Mouse (Mus musculus): ENCODE data around the gene Akap7. TPM values are rescaled to one million over a fixed set of nuclear protein-coding genes. Genes with fewer than 3 reads are reported as not detected.

The Akap7 gene
- polyA plus RNA-seq, 1 experiment = 64.2 TPM

DNA sequence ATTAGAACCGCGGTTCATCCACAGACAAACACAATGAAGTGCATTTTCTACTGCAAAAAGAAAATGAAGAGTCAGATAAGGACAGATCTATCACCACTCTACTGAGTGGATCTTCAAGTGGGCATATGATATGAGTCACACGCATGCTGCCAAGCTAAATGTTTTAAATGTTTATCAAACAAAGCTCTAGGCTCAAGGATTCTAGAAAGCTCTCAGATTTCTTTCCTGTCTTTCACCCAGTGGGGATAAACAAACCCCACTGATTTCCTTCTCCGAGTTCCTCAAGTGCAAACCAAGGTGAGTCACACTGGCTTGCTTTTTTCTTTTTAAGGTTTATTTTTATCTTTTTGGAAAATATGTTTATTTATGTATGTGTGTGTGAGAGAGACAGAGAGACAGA lies 94.0 kb downstream of the Akap7 start:
- 85% methylated on average over 4 of the region's 4 CpGs for WGBS
- Histone ChIP-seq H3K4me1 (ENCODE audit: control insufficient read depth, insufficient read depth, low read length) (no peaks in the 10 kb centered on the region), H3K27ac (ENCODE audit: control insufficient read depth, insufficient read depth, low read depth, low read length, poor library complexity) (no peak overlapping the region), H3K4me3 (replicated peaks; ENCODE audit: control insufficient read depth, low read depth, low read length) (no peak overlapping the region)
- no peak for TF ChIP-seq POLR2A (IDR thresholded peaks at IDR 0.05; ENCODE audit: borderline replicate concordance, control insufficient read depth, low read depth, low read length)
- no peak for TF ChIP-seq CTCF (IDR thresholded peaks at IDR 0.05; ENCODE audit: control insufficient read depth, insufficient read depth, low read length)

GRCm38 (mm10) chr10:25208619-25209018 lies 99.1 kb downstream of the Akap7 start:
- WGBS = 85% methylated on average over 7 of the region's 7 CpGs
- Histone ChIP-seq H3K4me1 (ENCODE audit: control insufficient read depth, insufficient read depth, low read length) (no peaks in the 10 kb centered on the region), H3K4me3 (replicated peaks; ENCODE audit: control insufficient read depth, low read depth, low read length) (no peak overlapping the region), H3K27ac (ENCODE audit: control insufficient read depth, insufficient read depth, low read depth, low read length, poor library complexity) (no peak overlapping the region)
- TF ChIP-seq POLR2A (IDR thresholded peaks at IDR 0.05; ENCODE audit: borderline replicate concordance, control insufficient read depth, low read depth, low read length) (no peak), CTCF (IDR thresholded peaks at IDR 0.05; ENCODE audit: control insufficient read depth, insufficient read depth, low read length) (no peak)

DNA sequence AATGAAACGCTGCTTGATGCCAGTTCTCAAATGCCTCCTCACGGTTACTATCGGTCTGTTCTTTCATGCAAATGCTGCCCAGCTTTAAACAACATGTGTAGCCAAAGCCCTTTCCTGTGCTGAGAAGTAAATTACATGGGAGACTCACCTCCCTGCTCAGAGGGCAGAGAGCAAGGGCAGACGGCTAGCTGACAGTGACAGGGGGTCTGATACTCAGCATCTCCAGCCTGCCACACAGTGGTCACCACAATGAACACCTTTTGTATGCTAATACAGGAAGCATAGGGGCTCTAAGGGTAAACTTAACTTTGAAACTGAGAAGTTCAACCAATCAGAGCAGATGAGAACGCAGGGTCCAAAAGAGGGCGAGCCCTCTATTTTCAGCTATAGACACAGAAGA lies 99.8 kb downstream of the Akap7 start:
- H3K4me3 ChIP-seq (replicated peaks; ENCODE audit: control insufficient read depth, low read depth, low read length) = no peak overlapping the region
- no peaks in the 10 kb centered on the region for H3K4me1 ChIP-seq (ENCODE audit: control insufficient read depth, insufficient read depth, low read length)
- TF ChIP-seq CTCF (IDR thresholded peaks at IDR 0.05; ENCODE audit: control insufficient read depth, insufficient read depth, low read length) (0 out of 2 replicates have a peak, but pooled peaks have one; percentile 5), POLR2A (IDR thresholded peaks at IDR 0.05; ENCODE audit: borderline replicate concordance, control insufficient read depth, low read depth, low read length) (no peak)
- H3K27ac ChIP-seq (ENCODE audit: control insufficient read depth, insufficient read depth, low read depth, low read length, poor library complexity) = no peak overlapping the region
- 69% methylated on average over 6 of the region's 6 CpGs for WGBS

- no peaks in the 10 kb centered on the region for H3K4me1 ChIP-seq (ENCODE audit: control insufficient read depth, insufficient read depth, low read length)
- no peak for TF ChIP-seq CTCF (IDR thresholded peaks at IDR 0.05; ENCODE audit: control insufficient read depth, insufficient read depth, low read length)
- TF ChIP-seq POLR2A (IDR thresholded peaks at IDR 0.05; ENCODE audit: borderline replicate concordance, control insufficient read depth, low read depth, low read length) = no peak
- H3K4me3 ChIP-seq (replicated peaks; ENCODE audit: control insufficient read depth, low read depth, low read length) = no peak overlapping the region
- WGBS = 46% methylated on average over 7 of the region's 7 CpGs
- no peak overlapping the region for H3K27ac ChIP-seq (ENCODE audit: control insufficient read depth, insufficient read depth, low read depth, low read length, poor library complexity)
Observed at GRCm38 (mm10) chr10:25200691-25201090, 107.0 kb downstream of the Akap7 start.

DNA sequence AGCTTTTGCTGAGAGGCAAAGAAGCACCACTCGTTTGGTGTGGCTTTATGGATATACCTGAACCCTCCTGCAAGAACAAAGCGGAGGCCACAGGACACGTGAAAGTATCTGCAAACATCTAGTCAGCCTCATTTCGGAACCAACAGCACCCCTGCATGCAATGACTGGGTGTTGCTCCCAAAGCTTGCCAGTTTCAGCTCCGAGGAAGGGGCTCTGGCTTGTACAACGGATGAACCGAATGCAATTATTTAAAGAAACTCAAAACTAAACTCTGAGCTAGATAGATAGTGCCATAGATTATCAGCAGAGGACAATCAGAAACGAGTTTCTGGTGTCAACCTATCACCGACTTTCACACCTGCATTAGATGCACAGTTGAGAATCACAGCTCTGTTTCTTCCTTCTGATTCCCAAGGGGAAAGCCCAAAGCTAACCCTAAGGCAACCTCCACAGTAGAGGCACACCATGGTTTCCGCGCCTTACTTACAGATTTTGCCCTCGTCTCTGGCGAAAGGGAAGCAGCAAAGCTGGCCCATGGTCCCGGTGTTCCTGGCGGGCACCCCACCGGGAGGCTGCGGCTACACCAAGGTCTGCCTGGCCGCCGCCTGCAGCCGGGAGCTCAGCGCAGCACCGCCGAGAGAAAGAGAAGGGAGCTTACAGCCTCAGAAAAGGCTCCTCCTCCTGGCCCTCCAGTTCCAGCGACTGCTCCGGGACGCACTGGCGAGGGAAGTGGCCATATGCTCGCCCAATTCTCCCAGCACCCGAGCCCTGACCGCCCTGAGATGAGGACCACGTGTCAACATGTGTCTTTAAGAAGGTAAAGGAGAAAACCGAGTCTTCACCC lies 107.9 kb downstream of the Akap7 start:
- WGBS = 13% methylated on average over 32 of the region's 32 CpGs

GRCm38 (mm10) chr10:25198575-25198974 lies 109.1 kb downstream of the Akap7 start:
- Histone ChIP-seq H3K4me1 (ENCODE audit: control insufficient read depth, insufficient read depth, low read length) (no peaks in the 10 kb centered on the region), H3K27ac (ENCODE audit: control insufficient read depth, insufficient read depth, low read depth, low read length, poor library complexity) (no peak overlapping the region), H3K4me3 (replicated peaks; ENCODE audit: control insufficient read depth, low read depth, low read length) (no peak overlapping the region)
- TF ChIP-seq POLR2A (IDR thresholded peaks at IDR 0.05; ENCODE audit: borderline replicate concordance, control insufficient read depth, low read depth, low read length) (no peak), CTCF (IDR thresholded peaks at IDR 0.05; ENCODE audit: control insufficient read depth, insufficient read depth, low read length) (no peak)
- 50% methylated on average over 12 of the region's 12 CpGs for WGBS

More for the DNA sequence above, 107.9 kb downstream of the Akap7 start:
- Histone ChIP-seq H3K27ac (ENCODE audit: control insufficient read depth, insufficient read depth, low read depth, low read length, poor library complexity) (no peak overlapping the region), H3K4me3 (replicated peaks; ENCODE audit: control insufficient read depth, low read depth, low read length) (peak overlapping the region; percentile 24), H3K4me1 (ENCODE audit: control insufficient read depth, insufficient read depth, low read length) (no peaks in the 10 kb centered on the region)
- TF ChIP-seq CTCF (IDR thresholded peaks at IDR 0.05; ENCODE audit: control insufficient read depth, insufficient read depth, low read length) (no peak), POLR2A (IDR thresholded peaks at IDR 0.05; ENCODE audit: borderline replicate concordance, control insufficient read depth, low read depth, low read length) (no peak)

DNA sequence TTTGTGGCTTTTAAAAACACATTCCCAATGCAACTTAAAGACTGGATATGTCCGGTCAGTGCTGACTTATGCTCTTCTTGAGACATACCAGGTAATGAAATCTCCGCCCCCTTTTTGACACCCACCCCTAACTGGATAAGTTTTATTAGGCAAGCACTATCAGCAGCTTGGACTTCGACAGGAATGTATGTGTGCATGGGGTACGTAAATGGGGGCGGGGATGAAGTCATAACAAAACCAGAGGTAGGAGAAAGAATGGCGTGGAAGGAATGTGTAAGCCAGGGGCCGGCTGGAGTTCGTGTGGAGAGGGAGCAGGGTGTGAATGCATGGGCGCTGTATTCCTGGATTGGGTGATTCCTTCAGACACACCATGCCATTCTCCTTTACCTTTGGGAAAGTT lies 109.6 kb downstream of the Akap7 start:
- Histone ChIP-seq H3K27ac (ENCODE audit: control insufficient read depth, insufficient read depth, low read depth, low read length, poor library complexity) (no peak overlapping the region), H3K4me1 (ENCODE audit: control insufficient read depth, insufficient read depth, low read length) (no peaks in the 10 kb centered on the region), H3K4me3 (replicated peaks; ENCODE audit: control insufficient read depth, low read depth, low read length) (no peak overlapping the region)
- TF ChIP-seq POLR2A (IDR thresholded peaks at IDR 0.05; ENCODE audit: borderline replicate concordance, control insufficient read depth, low read depth, low read length) = no peak
- no peak for TF ChIP-seq CTCF (IDR thresholded peaks at IDR 0.05; ENCODE audit: control insufficient read depth, insufficient read depth, low read length)
- WGBS = 80% methylated on average over 9 of the region's 9 CpGs

GRCm38 (mm10) chr10:25192180-25193073 lies 115.2 kb downstream of the Akap7 start:
- WGBS = 79% methylated on average over 5 of the region's 5 CpGs
- TF ChIP-seq CTCF (IDR thresholded peaks at IDR 0.05; ENCODE audit: control insufficient read depth, insufficient read depth, low read length) = no peak
- no peak for TF ChIP-seq POLR2A (IDR thresholded peaks at IDR 0.05; ENCODE audit: borderline replicate concordance, control insufficient read depth, low read depth, low read length)
- Histone ChIP-seq H3K27ac (ENCODE audit: control insufficient read depth, insufficient read depth, low read depth, low read length, poor library complexity) (no peak overlapping the region), H3K4me3 (replicated peaks; ENCODE audit: control insufficient read depth, low read depth, low read length) (no peak overlapping the region), H3K4me1 (ENCODE audit: control insufficient read depth, insufficient read depth, low read length) (no peaks in the 10 kb centered on the region)
